Mouse (Mus musculus) neutrophil, adult 83 days (primary cell): ENCODE data around the gene Ifitm7. TPM values are rescaled to one million over a fixed set of nuclear protein-coding genes. Genes with fewer than 3 reads are reported as not detected.

Experiments
- total RNA-seq, 2 experiments: library from RNA; stranded (reverse); gene quantifications; one replicate each; pipeline ENCODE4 v1.2.4; 2023

The Ifitm7 gene
- total RNA-seq: under 1 TPM in 1 of 2 experiments, not detected in 1; 0.24 TPM

GRCm38 (mm10) chr16:13986574-13987478 is at the start of gene Ifitm7, which contains the start of gene 2900011O08Rik:
Gene Ifitm7, minus strand, starts transcription at chr16:13986888.
Gene 2900011O08Rik, plus strand, starts transcription at chr16:13986604.

Other genes starting within 250 kb of the Ifitm7 start
- gene Rrn3, start 206.2 kb downstream of the Ifitm7 start, total RNA-seq: 10 to 100 TPM; 11.1 to 11.6 TPM
- gene Ntan1, start 168.0 kb downstream of the Ifitm7 start, total RNA-seq: 10 to 100 TPM; 38.0 to 39.1 TPM
- 10 to 100 TPM; 38.9 to 46.2 TPM for gene Pdxdc1, start 83.8 kb downstream of the Ifitm7 start, total RNA-seq
- under 1 TPM; 0.38 to 0.57 TPM for gene Mpv17l, start 83.7 kb downstream of the Ifitm7 start, total RNA-seq
- not detected for gene 2900011O08Rik, start 284 bp downstream of the Ifitm7 start, total RNA-seq
- 10 to 100 TPM; 45.9 to 46.6 TPM for gene Nde1, start 176.4 kb upstream of the Ifitm7 start, total RNA-seq
- gene Marf1, start 176.5 kb upstream of the Ifitm7 start, total RNA-seq: 10 to 100 TPM; 45.4 to 49.5 TPM